Mouse (Mus musculus) C2C12 (cell line): Measurements from ENCODE around the gene Ift46.

Source experiments
- CTCF ChIP-seq: IDR thresholded peaks from one replicate; pipeline ENCODE4 v1.5.1; 2011; ENCODE audit not compliant: control insufficient read depth, insufficient read depth, insufficient read length
- MAX ChIP-seq: IDR thresholded peaks from one replicate; pipeline ENCODE4 v1.6.1; 2011; ENCODE audit warnings: mild to moderate bottlenecking, control low read depth
- MYOD1 ChIP-seq: IDR thresholded peaks from one replicate; pipeline ENCODE4 v1.6.1; 2011; ENCODE audit warnings: low read depth; ENCODE audit not compliant: control insufficient read depth, insufficient read length
- USF1 ChIP-seq: IDR thresholded peaks from one replicate; pipeline ENCODE4 v1.6.1; 2011; ENCODE audit warnings: low read depth, mild to moderate bottlenecking, control low read depth, moderate library complexity

DNA sequence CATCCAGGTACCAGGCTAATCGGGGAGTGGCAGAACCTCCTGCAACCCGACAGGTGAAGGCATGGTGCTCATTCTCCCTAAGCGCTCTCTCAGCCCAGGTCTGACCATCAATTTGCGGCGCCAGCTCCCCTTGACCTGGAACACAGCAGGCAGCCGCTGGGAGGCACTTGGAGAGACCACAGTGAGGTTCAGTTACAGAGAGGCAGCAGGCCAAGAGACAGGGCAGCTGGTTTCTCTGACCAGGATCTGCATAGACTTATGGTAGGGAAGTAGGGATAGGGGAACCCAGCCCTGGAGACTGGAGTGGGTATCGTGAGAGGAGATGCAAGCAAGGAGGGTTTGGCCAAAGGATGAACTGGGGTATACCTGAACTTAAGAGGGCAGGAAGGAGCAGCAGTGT, 30.6 kb downstream of the Ift46 start:
- TF ChIP-seq USF1, result no peak
- TF ChIP-seq CTCF, result no peak
- no peak for TF ChIP-seq MAX
- TF ChIP-seq MYOD1, result no peak
